Mouse (Mus musculus) adrenal gland, adult 18-20 months (tissue): ENCODE results near the gene Epb41. TPM values are rescaled to one million over a fixed set of nuclear protein-coding genes. Genes with fewer than 3 reads are reported as not detected.

Source experiments
- DNase-seq, 2 experiments: peaks; one replicate each; pipeline ENCODE4 v3.0.0; 2021 to 2022; ENCODE audit warnings: low spot score in 2 of 2
- microRNA-seq, 2 experiments: library from miRNA; unstranded; fragments of <30 nt; microRNA quantifications; one replicate each; pipeline ENCODE4 v1.2.0; 2021; ENCODE audit warnings: borderline number of aligned reads in 2 of 2
- total RNA-seq, 2 experiments: library from RNA; stranded (reverse); gene quantifications; 1 replicate in 1 of 2; 2 replicates in 1 of 2; pipeline ENCODE4 v1.2.3; 2021

Epb41 gene
- total RNA-seq, 2 experiments from 2014 or later = 50.9 to 58.5 TPM

DNA sequence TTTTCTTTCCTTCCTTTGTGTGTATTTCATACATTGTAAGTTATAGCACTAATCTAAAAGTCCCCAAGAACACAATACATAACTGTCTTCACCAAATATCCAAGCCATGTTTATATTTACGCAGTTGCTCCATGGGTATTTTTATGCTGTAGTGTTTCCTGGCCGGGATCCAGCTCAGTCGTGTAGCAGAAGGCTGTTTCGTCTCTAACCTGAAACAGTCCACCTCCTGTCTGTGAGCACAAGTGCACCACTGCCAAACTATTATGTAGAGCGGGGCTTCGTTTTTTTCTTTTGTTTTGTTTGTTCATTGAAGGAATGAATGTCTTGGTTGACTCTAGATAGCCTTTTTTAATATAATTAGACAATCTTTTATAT, 176.0 kb downstream of the Epb41 start:
- DNase-seq = no peak

DNA sequence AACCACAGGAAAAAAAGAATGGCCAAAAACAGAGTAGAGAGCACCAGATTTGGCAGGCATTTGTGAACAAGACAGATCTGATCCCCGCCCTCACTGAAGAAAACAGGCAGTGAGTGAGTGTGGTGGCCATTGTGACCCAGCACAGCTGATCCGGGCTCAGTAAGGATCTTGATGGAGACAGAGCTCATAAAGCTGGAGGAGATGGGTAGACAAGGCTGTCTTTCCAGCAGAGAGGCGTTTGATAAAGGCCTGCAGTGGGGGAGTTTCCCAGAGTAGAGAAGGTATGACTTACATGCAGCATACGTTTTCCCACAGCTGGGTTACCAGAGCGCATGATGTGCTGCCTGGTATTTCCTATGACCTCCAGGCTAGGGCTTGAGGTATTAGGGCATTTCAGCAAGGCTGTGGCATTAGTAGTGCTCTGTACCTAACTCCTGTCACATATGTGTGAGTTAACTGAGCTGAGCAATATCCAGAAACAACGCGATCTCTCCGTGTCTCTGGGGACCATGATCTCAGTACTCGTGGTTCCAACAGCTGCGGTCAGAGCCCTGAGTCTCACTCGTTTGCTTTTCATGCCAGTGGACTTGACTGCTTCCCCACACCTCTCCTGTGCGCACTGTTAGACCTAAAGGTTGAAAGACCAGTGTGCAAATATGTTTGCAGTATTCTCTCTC, 176.5 kb downstream of the Epb41 start:
- DNase-seq = no peak

DNA sequence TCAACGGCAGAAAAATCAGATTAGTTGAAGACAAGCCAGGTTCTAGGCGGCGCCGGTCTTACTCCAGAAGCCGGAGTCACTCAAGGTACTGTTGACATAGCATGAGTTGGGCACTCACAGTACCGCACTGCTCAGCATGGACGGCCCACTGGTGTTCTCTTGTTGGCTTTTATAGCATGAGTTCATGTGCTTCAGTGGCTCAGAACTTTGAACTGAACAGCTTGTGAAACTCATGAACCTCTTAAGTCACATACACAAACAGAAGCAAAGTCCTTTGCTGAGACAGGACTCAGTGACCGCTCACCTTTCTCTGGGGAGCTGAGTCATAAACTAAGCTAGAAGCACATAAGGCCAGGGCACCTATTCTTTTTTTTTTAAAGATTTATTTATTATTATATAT, 177.3 kb downstream of the Epb41 start:
- DNase-seq = no peak

DNA sequence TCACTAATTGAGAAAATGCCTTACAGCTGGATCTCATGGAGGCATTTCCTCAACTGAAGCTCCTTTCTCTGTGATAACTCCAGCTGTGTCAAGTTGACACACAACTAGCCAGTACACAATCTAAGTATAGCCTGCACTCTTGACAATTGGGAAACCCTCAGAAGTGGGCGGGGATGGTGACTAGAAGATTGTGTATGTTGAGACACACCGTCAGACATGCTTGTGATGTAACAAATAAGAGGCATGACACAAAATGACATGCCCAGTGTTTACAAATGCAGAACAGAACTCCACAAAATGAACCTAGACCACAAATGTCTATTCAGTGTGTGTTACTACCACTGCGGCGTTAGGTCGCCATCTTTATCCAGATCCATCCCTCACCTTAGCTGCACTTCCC, 178.0 kb downstream of the Epb41 start:
- DNase-seq = no peak

DNA sequence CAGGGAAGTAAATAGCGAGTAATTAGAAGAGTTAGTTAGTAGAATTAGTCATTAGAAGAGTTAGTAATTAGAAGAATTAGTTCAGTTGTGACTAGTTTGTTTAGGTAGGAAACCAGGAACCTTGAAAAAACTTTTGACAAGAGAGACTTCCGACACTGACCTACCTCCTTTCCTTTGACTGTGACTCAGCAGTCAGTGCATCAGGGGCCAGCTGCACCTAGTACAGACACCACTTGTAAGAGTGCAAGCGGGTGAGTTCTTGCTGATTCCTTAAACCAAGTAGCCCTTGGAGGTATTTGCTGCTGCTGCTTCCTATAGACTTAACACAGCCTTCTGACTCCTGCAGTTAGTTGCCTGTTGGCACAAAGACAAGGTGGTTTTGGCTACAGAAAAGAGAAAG, 184.4 kb downstream of the Epb41 start:
- DNase-seq = no peak

- no peak for DNase-seq
These were observed 186.6 kb downstream of the Epb41 start for GRCm38 (mm10) chr4:131888564-131888963.

- no peak for DNase-seq
These were observed 189.7 kb downstream of the Epb41 start for GRCm38 (mm10) chr4:131885376-131885775.

DNA sequence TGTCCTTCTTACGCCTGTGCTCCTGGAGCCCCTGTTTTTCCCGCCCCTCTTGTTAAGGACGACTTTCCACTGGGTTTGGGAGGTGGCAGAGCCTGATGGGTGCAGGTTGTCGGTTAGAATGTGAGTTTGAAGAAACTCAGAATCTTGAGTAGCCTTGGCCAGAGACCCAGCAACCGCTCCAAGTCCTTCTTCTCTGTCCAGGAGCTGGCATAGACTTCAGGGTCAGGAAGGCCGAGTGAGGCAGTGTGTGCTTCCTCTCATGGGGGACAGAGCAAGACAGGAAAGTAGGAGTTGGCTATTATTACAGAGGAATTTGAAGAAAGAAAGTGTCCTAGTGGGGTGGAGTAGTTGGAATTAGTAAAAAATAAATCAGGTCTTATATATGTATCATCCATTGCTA, 191.6 kb downstream of the Epb41 start:
- no peak for DNase-seq

GRCm38 (mm10) chr4:131881306-131881705, 193.8 kb downstream of the Epb41 start:
- DNase-seq = no peak

DNA sequence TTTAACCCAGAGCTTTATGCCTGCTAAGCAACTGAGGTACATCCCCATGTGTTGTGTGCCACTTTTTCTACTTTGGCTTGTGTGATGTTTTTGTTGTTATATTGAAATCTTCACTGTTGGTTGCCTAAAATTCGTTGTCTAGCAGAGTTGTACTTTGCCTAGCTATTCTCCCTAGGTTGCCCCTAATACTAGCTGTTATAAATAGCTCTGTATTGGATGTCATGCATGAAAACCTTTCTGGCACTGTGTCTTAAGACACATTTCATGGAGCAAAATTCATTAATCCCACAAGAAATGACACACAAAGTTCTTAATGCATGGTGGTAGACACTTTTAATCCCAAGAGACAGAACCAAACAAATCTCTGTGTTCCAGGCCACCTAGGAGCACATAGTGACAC, 195.4 kb downstream of the Epb41 start:
- no peak for DNase-seq

- no peak for DNase-seq
These were observed 198.3 kb downstream of the Epb41 start for GRCm38 (mm10) chr4:131876836-131877235.

- DNase-seq = no peak
These were observed 199.9 kb downstream of the Epb41 start for GRCm38 (mm10) chr4:131875242-131875641.

GRCm38 (mm10) chr4:131874567-131874966, 200.6 kb downstream of the Epb41 start:
- DNase-seq = no peak

DNA sequence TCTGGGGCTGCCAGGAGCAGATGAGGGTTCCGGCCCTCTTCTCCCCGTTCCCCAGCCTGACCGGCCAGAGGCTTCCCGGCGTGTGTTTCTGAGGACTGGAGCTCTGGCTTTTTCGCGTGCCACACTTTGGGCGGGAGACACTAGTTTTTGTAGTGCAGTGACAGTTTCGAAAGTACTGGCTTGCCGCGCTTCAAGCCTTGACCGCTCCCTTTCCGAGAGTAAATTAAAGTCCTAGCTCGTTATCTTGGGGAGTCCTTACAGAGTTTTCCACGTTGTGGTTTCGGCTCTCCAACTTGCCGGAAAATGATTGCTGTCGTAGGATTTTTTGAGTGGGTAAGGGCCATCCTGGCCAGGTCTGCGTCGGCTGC, 201.0 kb downstream of the Epb41 start:
- no peak for DNase-seq

Small RNAs within 50 kb of the gene (microRNA-seq; reads per million reads assigned to microRNA genes)
- gene Gm27445 = 0 reads per million in 2 experiments

Other genes with a start within 250 kb of the Epb41 start
- 10 to 100 TPM; 49.3 to 55.5 TPM for gene Ptpru, start 237.0 kb downstream of the Epb41 start, total RNA-seq
- gene Mecr, start 231.9 kb downstream of the Epb41 start, total RNA-seq = 100 to 1,000 TPM in 1 of 2 experiments, 10 to 100 TPM in 1; 94.4 to 162 TPM
- 10 to 100 TPM; 59.7 to 62.5 TPM for gene Srsf4, start 201.7 kb downstream of the Epb41 start, total RNA-seq
- 10 to 100 TPM in 1 of 2 experiments, 1 to 10 TPM in 1; 6.2 to 11.5 TPM for gene Tmem200b, start 153.6 kb downstream of the Epb41 start, total RNA-seq
- gene Gm10300, start 624 bp downstream of the Epb41 start, total RNA-seq = under 1 TPM; 0.38 to 0.46 TPM
- under 1 TPM; 0.70 to 0.99 TPM for gene Oprd1, start 69.2 kb upstream of the Epb41 start, total RNA-seq
- 10 to 100 TPM; 55.7 to 60.1 TPM for gene Ythdf2, start 137.0 kb upstream of the Epb41 start, total RNA-seq
- 10 to 100 TPM; 15.7 to 18.0 TPM for gene Gmeb1, start 186.3 kb upstream of the Epb41 start, total RNA-seq
- gene Taf12, start 199.1 kb upstream of the Epb41 start, total RNA-seq = 10 to 100 TPM; 30.7 to 37.8 TPM
- gene Rab42, start 228.1 kb upstream of the Epb41 start, total RNA-seq = 1 to 10 TPM; 1.4 to 1.6 TPM